Mouse (Mus musculus) spleen, adult 2 months (tissue): Measurements from ENCODE around the gene Tbck. TPM values are rescaled to one million over a fixed set of nuclear protein-coding genes. Genes with fewer than 3 reads are reported as not detected.
A peak's percentile ranks its signal among the peaks of the same experiment; 100 is the strongest.

Experiments
- DNase-seq, 2 experiments: peaks; one replicate each; pipeline versions ENCODE4 v3.0.0 to v3.0.0-alpha.2; 2012 to 2021; ENCODE audit warnings: low spot score in 2 of 2, low read depth in 1 of 2
- H3K27ac ChIP-seq: fragments of 200-500 bp; 2 replicates; pipeline ENCODE4 v1.5.1; 2012; ENCODE audit warnings: low read length, inconsistent platforms; ENCODE audit not compliant: insufficient read depth
- H3K27me3 ChIP-seq: fragments of 200-500 bp; 2 replicates; pipeline ENCODE4 v1.6.1; 2012; ENCODE audit warnings: mild to moderate bottlenecking, moderate library complexity, low read length, inconsistent platforms; ENCODE audit not compliant: control insufficient read depth, insufficient read depth
- H3K36me3 ChIP-seq: fragments of 200-500 bp; 2 replicates; pipeline ENCODE4 v1.6.1; 2012; ENCODE audit warnings: mild to moderate bottlenecking, low read length, inconsistent platforms; ENCODE audit not compliant: control insufficient read depth, insufficient read depth
- H3K4me1 ChIP-seq: fragments of 200-500 bp; 2 replicates; pipeline ENCODE4 v1.6.1; 2011; ENCODE audit warnings: inconsistent platforms; ENCODE audit not compliant: control insufficient read depth, insufficient read depth, insufficient read length
- H3K4me3 ChIP-seq: fragments of 200-500 bp; 2 replicates; pipeline ENCODE4 v1.5.1; 2011; ENCODE audit warnings: mild to moderate bottlenecking, inconsistent platforms; ENCODE audit not compliant: insufficient read depth, insufficient read length; ENCODE audit errors: extremely low read depth
- CTCF ChIP-seq: fragments of 200-500 bp; IDR thresholded peaks from 2 replicates; pipeline ENCODE4 v1.5.1; 2011; ENCODE audit warnings: mild to moderate bottlenecking, inconsistent platforms; ENCODE audit not compliant: insufficient read depth, insufficient read length, insufficient replicate concordance; ENCODE audit errors: extremely low read depth
- POLR2A ChIP-seq: fragments of 200-500 bp; IDR thresholded peaks from 2 replicates; pipeline ENCODE4 v1.6.1; 2011; ENCODE audit warnings: low read depth, low read length, inconsistent platforms
- WGBS: fragments of 180-500 bp; shearing (Covaris S2); methylation state at CpG from one replicate; pipeline ENCODE4 v1.1.7; 2018; 5-methylcytosine and 5-hydroxymethylcytosine counted together
- polyA plus RNA-seq: library from polyadenylated mRNA; depleted of rRNA; stranded (reverse); fragments of >200 nt; gene quantifications from 2 replicates; pipeline ENCODE4 v1.2.3, GENCODE M21; 2012

Tbck gene
- polyA plus RNA-seq, 1 experiment, result 2.8 TPM

DNA sequence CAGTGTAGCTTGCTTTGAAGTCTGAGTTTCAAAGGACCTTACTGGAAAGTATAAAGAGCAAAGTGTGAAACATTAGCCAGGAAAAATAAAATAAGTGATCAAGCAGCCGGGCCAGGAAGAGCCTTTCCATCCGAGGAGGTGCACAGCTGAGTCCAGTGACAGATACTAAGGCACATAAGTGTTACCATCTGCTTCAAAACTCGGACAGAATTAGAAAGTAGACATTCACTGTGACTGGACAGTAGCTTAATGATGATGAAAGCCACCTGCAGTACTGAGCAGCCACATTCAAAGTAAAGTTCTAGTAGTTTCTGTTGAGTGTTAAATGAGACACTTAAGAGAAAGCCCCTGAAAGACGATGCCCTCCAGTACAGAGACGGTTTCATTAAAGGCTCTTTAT lies 30.0 kb downstream of the Tbck start:
- Histone ChIP-seq H3K27me3 (no peaks in the 10 kb centered on the region), H3K27ac (no peak overlapping the region), H3K36me3 (peaks cover 4% of the 10 kb centered on the region; the same call in 1 of the 2 replicates), H3K4me1 (no peaks in the 10 kb centered on the region), H3K4me3 (no peak overlapping the region)
- DNase-seq, result no peak
- 89% methylated on average over 5 of the region's 5 CpGs for WGBS
- TF ChIP-seq CTCF, result no peak

DNA sequence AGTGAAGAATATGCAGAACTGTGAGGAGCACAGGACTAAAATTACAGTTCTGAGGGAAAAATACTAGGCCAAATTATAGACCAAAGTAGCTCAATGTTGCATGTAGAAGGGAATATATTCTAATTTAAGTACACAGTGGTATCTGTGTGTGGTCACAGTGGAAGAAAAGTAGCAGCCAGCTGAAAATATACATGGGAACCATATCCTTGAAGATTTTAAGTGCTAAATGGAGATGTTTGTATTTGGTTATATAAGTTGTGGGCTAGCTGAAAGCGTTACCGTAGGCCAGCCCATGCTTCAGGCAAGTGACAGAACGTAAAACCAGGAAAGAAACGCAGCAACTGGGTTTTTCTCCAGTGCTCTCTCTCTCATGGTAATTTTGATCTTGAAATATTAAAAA lies 33.4 kb downstream of the Tbck start:
- Histone ChIP-seq H3K27me3 (no peaks in the 10 kb centered on the region), H3K36me3 (peaks cover 7% of the 10 kb centered on the region), H3K4me3 (no peak overlapping the region), H3K4me1 (no peaks in the 10 kb centered on the region), H3K27ac (no peak overlapping the region)
- 95% methylated on average over 4 of the region's 4 CpGs for WGBS
- DNase-seq, result no peak
- no peak for TF ChIP-seq POLR2A
- TF ChIP-seq CTCF, result no peak

DNA sequence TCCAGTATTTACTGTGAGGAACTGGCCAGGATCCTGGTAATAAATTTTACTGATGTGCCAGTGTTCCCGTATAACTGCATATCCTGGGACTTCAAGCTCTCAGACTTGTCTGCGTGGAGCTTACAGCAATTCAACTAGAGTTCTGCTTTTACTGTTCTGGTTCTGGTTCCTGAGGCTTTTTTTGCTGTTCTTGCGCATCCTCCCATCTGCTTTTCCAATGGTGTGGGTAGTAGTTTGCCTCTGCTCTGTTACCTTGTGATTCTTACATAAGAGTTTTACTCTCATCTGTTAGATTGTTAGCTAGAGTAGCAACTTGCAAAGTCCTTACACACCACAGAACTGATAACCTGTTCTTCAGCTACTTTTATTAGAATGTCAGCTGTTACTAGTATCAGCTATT lies 40.4 kb downstream of the Tbck start:
- TF ChIP-seq POLR2A (no peak), CTCF (no peak)
- peaks cover 11% of the 10 kb centered on the region for H3K36me3 ChIP-seq
- 86% methylated on average over 3 of the region's 3 CpGs for WGBS
- H3K4me1 ChIP-seq, result no peaks in the 10 kb centered on the region
- H3K27ac ChIP-seq, result no peak overlapping the region
- H3K27me3 ChIP-seq, result no peaks in the 10 kb centered on the region
- DNase-seq, result no peak
- no peak overlapping the region for H3K4me3 ChIP-seq

DNA sequence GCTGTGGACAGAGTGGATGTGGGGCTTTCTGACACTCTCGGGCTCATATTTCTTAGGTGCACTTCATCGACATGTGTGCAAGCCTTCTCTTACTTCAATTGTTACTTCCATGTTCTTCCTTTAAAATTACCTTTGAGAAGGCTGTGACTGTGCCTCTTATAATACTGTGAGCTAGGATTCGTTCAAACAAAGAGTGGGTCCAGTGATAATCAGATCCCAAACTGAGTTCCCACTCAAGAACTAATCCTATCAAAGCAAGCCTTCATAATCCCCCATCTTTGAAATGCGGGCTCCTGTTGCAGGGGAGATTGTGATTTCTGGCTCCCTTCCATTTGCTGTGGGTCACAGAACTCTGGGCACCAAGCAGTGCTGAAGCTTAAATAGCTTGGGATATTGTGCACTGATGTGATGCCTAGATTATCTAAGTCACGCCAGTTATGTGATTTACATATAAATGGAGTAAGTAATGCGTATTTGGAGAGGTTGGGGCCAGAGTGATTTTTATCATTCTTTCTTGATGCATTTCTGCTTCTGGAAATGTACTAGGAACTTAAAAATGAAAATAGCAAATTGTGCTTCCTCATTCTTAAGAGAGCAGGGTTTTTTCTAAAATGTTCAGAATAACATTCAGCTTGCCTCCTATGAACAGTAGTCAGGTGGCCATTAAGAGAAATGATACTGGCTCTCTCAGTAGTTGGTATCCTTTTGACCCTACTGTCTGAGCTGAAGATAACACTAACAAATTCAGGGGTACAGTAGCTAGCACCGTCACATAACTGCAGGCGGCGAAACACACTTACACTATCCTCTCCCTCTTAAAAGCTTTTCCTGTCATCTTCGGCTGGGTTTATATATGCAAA lies 60.6 kb downstream of the Tbck start:
- H3K27ac ChIP-seq, result no peak overlapping the region
- H3K27me3 ChIP-seq, result no peaks in the 10 kb centered on the region
- 91% methylated on average over 10 of the region's 10 CpGs for WGBS
- TF ChIP-seq CTCF (no peak), POLR2A (no peak)
- no peak for DNase-seq
- peaks cover 6% of the 10 kb centered on the region for H3K36me3 ChIP-seq
- H3K4me1 ChIP-seq, result no peaks in the 10 kb centered on the region
- H3K4me3 ChIP-seq, result no peak overlapping the region

DNA sequence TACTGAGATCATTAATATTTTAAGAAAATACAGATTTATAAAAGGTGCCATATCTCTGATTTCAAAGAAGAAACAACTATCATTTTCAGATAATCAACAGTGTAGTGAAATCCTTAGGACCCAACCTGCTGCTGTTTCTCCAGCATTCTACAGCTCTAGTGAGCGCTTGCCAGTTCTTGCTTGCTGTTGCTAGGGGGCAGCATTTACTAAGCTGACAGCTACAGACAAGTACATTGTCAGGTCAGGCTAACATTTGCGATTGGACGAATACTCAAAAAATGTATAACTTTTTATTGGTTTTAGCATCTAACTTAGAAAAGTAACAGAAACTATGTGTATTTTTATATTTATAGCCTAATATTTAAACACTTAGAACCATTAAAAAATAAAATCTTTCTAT lies 63.1 kb downstream of the Tbck start:
- TF ChIP-seq CTCF (peak; percentile 36; the same call in 1 of the 2 replicates), POLR2A (no peak)
- peak; percentile 12 to 30 for DNase-seq
- H3K27me3 ChIP-seq, result no peaks in the 10 kb centered on the region
- WGBS, result 59% methylated on average over 3 of the region's 3 CpGs
- no peaks in the 10 kb centered on the region for H3K4me1 ChIP-seq
- no peak overlapping the region for H3K27ac ChIP-seq
- peaks cover 6% of the 10 kb centered on the region for H3K36me3 ChIP-seq
- H3K4me3 ChIP-seq, result no peak overlapping the region

DNA sequence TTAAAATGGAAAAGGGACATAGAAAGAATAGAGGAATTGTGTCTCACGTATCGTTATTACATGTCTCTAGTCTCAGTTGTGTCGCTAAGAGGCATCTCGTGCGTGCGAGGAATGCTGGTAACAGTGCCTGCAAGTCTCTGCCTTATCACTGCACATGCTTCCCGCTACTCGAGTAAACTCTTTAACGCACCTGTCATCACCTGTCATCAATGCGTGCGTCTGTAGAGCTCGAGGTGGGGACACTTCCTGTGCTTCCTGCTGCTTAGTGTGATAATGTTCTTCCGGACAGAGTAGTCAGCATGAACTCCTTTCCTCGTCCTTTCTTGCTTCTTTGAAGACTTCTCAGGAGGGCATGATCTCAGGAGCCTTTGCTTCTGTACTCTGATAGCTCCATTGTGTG lies 63.8 kb downstream of the Tbck start:
- H3K27me3 ChIP-seq, result no peaks in the 10 kb centered on the region
- H3K4me3 ChIP-seq, result no peak overlapping the region
- no peaks in the 10 kb centered on the region for H3K4me1 ChIP-seq
- H3K36me3 ChIP-seq, result peaks cover 7% of the 10 kb centered on the region
- TF ChIP-seq POLR2A, result no peak
- no peak for TF ChIP-seq CTCF
- no peak for DNase-seq
- no peak overlapping the region for H3K27ac ChIP-seq
- WGBS, result 75% methylated on average over 14 of the region's 14 CpGs

DNA sequence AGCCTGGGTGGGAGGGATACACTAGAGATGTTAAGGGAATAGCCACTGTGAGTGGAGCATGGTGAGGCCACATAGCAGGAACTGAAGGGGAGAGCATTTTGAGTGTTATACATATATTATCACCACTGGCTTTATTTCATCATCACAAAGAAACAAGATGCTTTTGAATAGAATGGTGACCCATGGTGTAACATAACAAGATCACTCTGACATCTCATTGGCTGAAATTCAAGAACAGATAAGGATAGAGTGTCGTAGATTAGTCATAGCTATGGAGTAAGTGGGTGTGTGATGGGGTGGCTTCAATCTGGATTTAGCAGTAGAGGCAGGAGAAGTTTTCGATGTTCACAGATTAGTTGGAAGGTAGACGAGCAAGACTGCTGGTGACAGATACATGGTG lies 64.8 kb downstream of the Tbck start:
- TF ChIP-seq POLR2A (no peak), CTCF (no peak)
- Histone ChIP-seq H3K4me1 (no peaks in the 10 kb centered on the region), H3K4me3 (no peak overlapping the region), H3K27me3 (no peaks in the 10 kb centered on the region), H3K36me3 (peaks cover 9% of the 10 kb centered on the region), H3K27ac (no peak overlapping the region)
- DNase-seq, result no peak
- WGBS, result 94% methylated on average over 3 of the region's 3 CpGs
